Mouse (Mus musculus) G1E (cell line): ENCODE data around the gene Trpc4.

Source experiments
- CTCF ChIP-seq: IDR thresholded peaks from 2 replicates; pipeline ENCODE4 v1.5.1; 2012; ENCODE audit warnings: low read depth, low read length, inconsistent platforms, mixed read lengths
- GATA1 ChIP-seq: IDR thresholded peaks from 2 replicates; pipeline ENCODE4 v1.6.1; 2012; ENCODE audit warnings: borderline replicate concordance, low read length, inconsistent platforms, mixed read lengths
- GATA2 ChIP-seq: IDR thresholded peaks from 2 replicates; pipeline ENCODE4 v1.6.1; 2012; ENCODE audit warnings: low read depth, low read length, inconsistent platforms, borderline replicate concordance
- POLR2AphosphoS5 ChIP-seq: IDR thresholded peaks from 2 replicates; pipeline ENCODE4 v1.6.1; 2012; ENCODE audit warnings: low read depth, low read length, inconsistent platforms; ENCODE audit not compliant: insufficient replicate concordance
- TAL1 ChIP-seq: conservative IDR thresholded peaks from 2 replicates; pipeline ENCODE4 v1.6.1; 2012; ENCODE audit warnings: low read depth, low read length, inconsistent platforms, mixed read lengths

GRCm38 (mm10) chr3:54274651-54275050 is 118.8 kb downstream of the Trpc4 start:
- TF ChIP-seq TAL1, result no peak
- no peak for TF ChIP-seq CTCF
- TF ChIP-seq POLR2AphosphoS5, result no peak
- TF ChIP-seq GATA1, result no peak
- TF ChIP-seq GATA2, result no peak
